Mouse (Mus musculus): ENCODE results near the gene Gm28510. TPM values are rescaled to one million over a fixed set of nuclear protein-coding genes. Genes with fewer than 3 reads are reported as not detected.

The Gm28510 gene
- not detected for total RNA-seq (2023)

GRCm38 (mm10) chrY:10412437-10412836 lies at the start of gene Gm28510:
Gm28510 (plus strand) TSS chrY:10412737.

Other genes with a start within 250 kb of the Gm28510 start
- not detected for gene Gm20834, start 88.1 kb upstream of the Gm28510 start, total RNA-seq (2023)
- gene Gm20737, start 123.3 kb downstream of the Gm28510 start, total RNA-seq (2023) = not detected
- gene Gm21775, start 140.7 kb downstream of the Gm28510 start, total RNA-seq (2023) = not detected
- not detected for gene Gm21900, start 203.6 kb downstream of the Gm28510 start, total RNA-seq (2023)